Mouse (Mus musculus) neural tube, embryonic 14.5 days (tissue): ENCODE data around the gene 6430548M08Rik. TPM values are rescaled to one million over a fixed set of nuclear protein-coding genes. Genes with fewer than 3 reads are reported as not detected.

ENCODE experiments used
- ATAC-seq: fragments of 200-750 bp; cut with Nextera tagmentation; 2 replicates; pipeline ENCODE4 v1.8.0; 2017; ENCODE audit warnings: low read depth, mild to moderate bottlenecking, moderate TSS enrichment, moderate library complexity
- H3K27ac ChIP-seq: fragments of 300-500 bp; sonication (generic); 2 replicates; pipeline ENCODE4 v1.5.1; 2014; ENCODE audit warnings: low read depth, mild to moderate bottlenecking, control low read depth, low read length, moderate library complexity, mixed read lengths
- H3K27me3 ChIP-seq: fragments of 300-500 bp; sonication (generic); 2 replicates; pipeline ENCODE4 v1.6.1; 2014; ENCODE audit warnings: low read length; ENCODE audit not compliant: control insufficient read depth, insufficient read depth
- H3K36me3 ChIP-seq: fragments of 300-500 bp; sonication (generic); 2 replicates; pipeline ENCODE4 v1.6.1; 2014; ENCODE audit warnings: low read length, mixed read lengths; ENCODE audit not compliant: control insufficient read depth, insufficient read depth
- H3K4me1 ChIP-seq: fragments of 300-500 bp; sonication (generic); 2 replicates; pipeline ENCODE4 v1.6.1; 2014; ENCODE audit warnings: low read length; ENCODE audit not compliant: control insufficient read depth, insufficient read depth
- H3K4me2 ChIP-seq: fragments of 300-500 bp; sonication (generic); 2 replicates; pipeline ENCODE4 v1.6.1; 2014; ENCODE audit warnings: mild to moderate bottlenecking, low read depth, low read length, control low read depth
- H3K4me3 ChIP-seq: fragments of 300-500 bp; sonication (generic); 2 replicates; pipeline ENCODE4 v1.5.1; 2014; ENCODE audit warnings: low read depth, low read length, control low read depth, mixed read lengths
- H3K9ac ChIP-seq: fragments of 300-500 bp; sonication (generic); replicated peaks from 2 replicates; pipeline ENCODE4 v1.6.1; 2014; ENCODE audit warnings: low read depth, mild to moderate bottlenecking, control low read depth, low read length, mixed read lengths
- H3K9me3 ChIP-seq: fragments of 300-500 bp; sonication (generic); 2 replicates; pipeline ENCODE4 v1.6.1; 2016; ENCODE audit warnings: low read length; ENCODE audit not compliant: control insufficient read depth
- WGBS: fragments of 180-500 bp; shearing (Covaris S2); extraction: QIAGEN DNeasy Blood & Tissue Kit; methylation state at CpG from one replicate; pipeline ENCODE4 v1.1.7; 2014; 5-methylcytosine and 5-hydroxymethylcytosine counted together
- polyA plus RNA-seq: library from polyadenylated mRNA; unstranded; fragments of >200 nt; fragmentation: Nextera tagmentation; extraction: Ambion mirVana; gene quantifications from 2 replicates; pipeline ENCODE4 v1.2.1, GENCODE M21; 2014

The 6430548M08Rik gene
- polyA plus RNA-seq, 1 experiment from 2014 or later = 36.9 TPM

DNA sequence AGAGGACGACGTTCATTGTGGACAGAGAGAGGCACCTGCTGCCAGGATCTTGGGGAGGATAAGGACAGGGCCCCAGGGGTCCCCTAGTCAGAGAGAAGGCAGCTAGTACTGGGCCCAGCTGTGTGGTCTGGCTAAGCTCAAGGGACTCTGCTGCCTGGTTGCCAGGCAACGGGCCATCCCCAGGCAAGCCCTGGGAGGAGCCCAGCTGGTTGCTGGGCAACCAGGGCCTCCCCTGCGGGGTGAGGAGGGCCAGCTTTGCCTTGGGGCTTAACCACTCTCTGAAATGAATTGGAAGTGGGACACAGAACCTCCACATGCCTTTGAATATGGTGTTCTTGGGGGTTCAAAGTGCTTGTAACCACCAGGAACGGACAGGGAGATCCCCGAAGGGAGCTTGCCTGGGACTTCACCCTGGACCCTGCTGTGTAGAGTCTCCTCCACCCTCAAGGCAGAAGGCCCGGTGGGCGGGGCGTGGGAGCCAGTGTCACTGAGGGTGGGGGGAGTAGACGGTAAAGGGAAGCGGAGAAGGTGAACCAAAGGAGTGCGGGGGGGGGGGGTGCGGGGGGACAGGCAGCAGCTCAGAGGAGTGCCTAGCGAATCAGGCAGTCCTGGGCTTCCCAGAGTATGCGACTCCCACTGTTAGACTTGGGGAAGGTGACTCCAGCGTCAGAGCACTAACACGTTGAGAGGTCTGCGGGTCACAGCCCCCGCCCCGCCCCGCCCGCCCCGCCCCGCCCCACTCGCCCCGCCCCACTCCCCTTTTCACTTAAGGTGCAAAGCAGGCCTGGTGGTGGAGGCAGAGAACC is 63.6 kb downstream of the 6430548M08Rik start, which contains the start of gene Fam92b:
Gene Fam92b, minus strand, starts transcription at position 149 of the 806 bp plus-strand sequence.
- WGBS = 2% methylated on average over 22 of the region's 26 CpGs
- Histone ChIP-seq H3K4me3 (no peak within 1 kb of the TSS), H3K36me3 (no peaks in the 10 kb centered on the region), H3K27ac (peak within 1 kb of the TSS; percentile 67), H3K9me3 (no peaks in the 10 kb centered on the region), H3K27me3 (peaks cover 4% of the 10 kb centered on the region; the same call in 1 of the 2 replicates), H3K9ac (peak within 1 kb of the TSS; percentile 17), H3K4me1 (peaks cover 23% of the 10 kb centered on the region), H3K4me2 (peak within 1 kb of the TSS; percentile 40)
- peak; percentile 89 for ATAC-seq

DNA sequence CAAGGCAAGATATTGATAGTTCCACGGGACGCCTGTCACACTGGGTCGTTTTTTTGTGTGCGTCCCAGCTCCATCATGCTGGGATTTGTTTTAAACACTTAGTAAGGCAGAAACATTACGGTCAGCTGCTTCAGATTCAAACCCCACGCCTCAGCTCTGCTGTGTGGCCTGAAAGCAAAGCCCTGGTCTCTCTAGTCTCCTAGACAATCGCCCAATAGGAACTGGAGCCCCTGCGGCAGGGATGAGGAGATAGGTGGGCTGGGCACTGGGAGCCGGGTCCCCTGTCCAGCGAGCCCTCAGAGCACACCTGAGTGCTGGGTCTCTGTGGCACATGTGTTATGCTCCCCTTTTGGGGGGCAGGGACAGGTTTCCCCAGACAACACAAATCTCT is 64.2 kb downstream of the 6430548M08Rik start:
- Histone ChIP-seq H3K4me1 (peaks cover 23% of the 10 kb centered on the region), H3K4me2 (no peak overlapping the region), H3K9ac (no peak overlapping the region), H3K9me3 (no peaks in the 10 kb centered on the region), H3K36me3 (no peaks in the 10 kb centered on the region), H3K27me3 (peaks cover 4% of the 10 kb centered on the region; the same call in 1 of the 2 replicates), H3K27ac (peak overlapping the region; percentile 67), H3K4me3 (no peak overlapping the region)
- 3% methylated on average over 10 of the region's 10 CpGs for WGBS
- no peak for ATAC-seq

DNA sequence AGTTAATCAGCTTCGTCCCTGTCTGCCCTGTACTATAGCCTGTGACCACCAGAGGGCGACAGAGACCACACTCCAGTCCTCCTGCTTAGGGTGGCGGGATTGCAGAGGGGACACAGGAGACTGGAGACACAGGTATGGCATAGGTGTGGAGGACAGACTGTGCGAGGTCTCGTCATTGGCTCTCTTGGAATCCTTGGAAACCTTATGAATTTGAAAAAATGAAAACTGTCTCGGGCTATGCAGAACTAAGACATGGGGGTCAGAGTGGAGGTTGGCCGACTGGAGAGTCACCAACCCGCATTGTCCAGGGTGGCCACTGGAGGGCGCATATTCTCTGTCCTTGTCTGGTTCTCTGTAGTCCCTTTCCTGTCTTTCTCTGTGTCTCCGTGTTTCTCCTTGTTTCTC is 65.1 kb downstream of the 6430548M08Rik start:
- peak; percentile 58 for ATAC-seq
- H3K9me3 ChIP-seq = no peaks in the 10 kb centered on the region
- peak overlapping the region; percentile 24; the same call in 1 of the 2 replicates for H3K4me2 ChIP-seq
- no peak overlapping the region for H3K4me3 ChIP-seq
- peaks cover 4% of the 10 kb centered on the region; the same call in 1 of the 2 replicates for H3K27me3 ChIP-seq
- H3K9ac ChIP-seq = no peak overlapping the region
- no peaks in the 10 kb centered on the region for H3K36me3 ChIP-seq
- 0% methylated on average over 10 of the region's 10 CpGs for WGBS
- no peak overlapping the region for H3K27ac ChIP-seq
- H3K4me1 ChIP-seq = peaks cover 23% of the 10 kb centered on the region

DNA sequence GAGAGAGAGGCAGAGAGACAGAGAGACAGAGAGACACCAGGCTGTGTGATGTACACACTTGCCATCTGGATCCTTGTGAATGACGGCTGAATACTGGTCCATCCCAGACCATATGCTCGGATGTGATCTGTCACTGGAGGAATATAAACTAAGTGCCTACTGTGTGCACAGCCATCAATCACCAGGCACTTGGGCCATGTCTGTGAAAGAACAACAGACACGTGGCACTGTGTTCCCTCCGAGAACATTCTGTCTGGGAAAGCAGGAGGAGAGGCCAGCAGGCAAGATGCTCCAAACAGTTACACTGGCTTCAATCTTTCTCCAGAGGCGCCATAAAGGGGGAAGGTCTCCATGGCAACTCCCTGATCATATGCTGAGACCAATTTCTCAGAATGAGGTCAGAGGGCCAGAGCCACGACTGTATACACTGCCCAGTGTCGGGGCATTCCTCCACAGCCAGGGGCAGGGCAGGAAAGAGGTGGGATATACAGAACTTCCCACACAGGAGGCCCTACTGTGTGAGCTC is 66.6 kb downstream of the 6430548M08Rik start:
- Histone ChIP-seq H3K9me3 (no peaks in the 10 kb centered on the region), H3K27ac (no peak overlapping the region), H3K36me3 (no peaks in the 10 kb centered on the region), H3K27me3 (no peaks in the 10 kb centered on the region), H3K4me3 (no peak overlapping the region), H3K9ac (no peak overlapping the region), H3K4me2 (no peak overlapping the region), H3K4me1 (peaks cover 31% of the 10 kb centered on the region)
- WGBS = 20% methylated on average over 7 of the region's 7 CpGs
- no peak for ATAC-seq

DNA sequence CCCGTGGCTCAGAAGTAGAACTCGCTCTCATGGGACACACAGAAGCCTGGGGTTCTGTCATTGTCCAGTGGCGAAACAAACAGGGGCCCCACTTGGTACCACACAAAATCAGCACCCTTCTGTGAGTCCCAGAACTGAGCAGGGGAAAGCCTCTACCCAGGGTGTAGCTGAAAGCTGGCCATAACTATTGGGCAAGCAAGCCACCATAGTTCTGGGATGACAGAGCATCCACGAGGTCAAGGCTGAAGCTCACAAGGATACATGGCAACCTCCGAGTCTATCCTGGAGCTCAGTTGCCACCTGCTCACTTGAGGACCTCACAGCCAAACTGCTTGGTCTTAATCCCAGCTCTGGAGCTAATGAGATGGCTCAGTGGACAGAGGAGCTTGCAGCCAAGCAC is 67.3 kb downstream of the 6430548M08Rik start:
- no peaks in the 10 kb centered on the region for H3K9me3 ChIP-seq
- H3K4me1 ChIP-seq = peaks cover 36% of the 10 kb centered on the region
- WGBS = 93% methylated on average over 5 of the region's 5 CpGs
- H3K27me3 ChIP-seq = no peaks in the 10 kb centered on the region
- no peaks in the 10 kb centered on the region for H3K36me3 ChIP-seq
- H3K4me2 ChIP-seq = no peak overlapping the region
- H3K4me3 ChIP-seq = no peak overlapping the region
- no peak for ATAC-seq
- no peak overlapping the region for H3K27ac ChIP-seq
- no peak overlapping the region for H3K9ac ChIP-seq

GRCm38 (mm10) chr8:120181861-120182414 is 68.0 kb downstream of the 6430548M08Rik start:
- no peaks in the 10 kb centered on the region for H3K27me3 ChIP-seq
- H3K4me3 ChIP-seq = no peak overlapping the region
- no peak overlapping the region for H3K9ac ChIP-seq
- no peaks in the 10 kb centered on the region for H3K9me3 ChIP-seq
- no peaks in the 10 kb centered on the region for H3K36me3 ChIP-seq
- 83% methylated on average over 4 of the region's 4 CpGs for WGBS
- no peak overlapping the region for H3K4me2 ChIP-seq
- H3K4me1 ChIP-seq = peaks cover 35% of the 10 kb centered on the region
- H3K27ac ChIP-seq = no peak overlapping the region
- no peak for ATAC-seq

- no peak overlapping the region for H3K4me2 ChIP-seq
- ATAC-seq = no peak
- H3K27me3 ChIP-seq = no peaks in the 10 kb centered on the region
- 36% methylated on average over 9 of the region's 9 CpGs for WGBS
- no peak overlapping the region; the same call in 1 of the 2 replicates for H3K27ac ChIP-seq
- no peaks in the 10 kb centered on the region for H3K36me3 ChIP-seq
- no peak overlapping the region for H3K9ac ChIP-seq
- H3K4me1 ChIP-seq = peaks cover 19% of the 10 kb centered on the region
- H3K9me3 ChIP-seq = no peaks in the 10 kb centered on the region
- H3K4me3 ChIP-seq = no peak overlapping the region
Measured at GRCm38 (mm10) chr8:120184366-120184765, 70.4 kb downstream of the 6430548M08Rik start.

DNA sequence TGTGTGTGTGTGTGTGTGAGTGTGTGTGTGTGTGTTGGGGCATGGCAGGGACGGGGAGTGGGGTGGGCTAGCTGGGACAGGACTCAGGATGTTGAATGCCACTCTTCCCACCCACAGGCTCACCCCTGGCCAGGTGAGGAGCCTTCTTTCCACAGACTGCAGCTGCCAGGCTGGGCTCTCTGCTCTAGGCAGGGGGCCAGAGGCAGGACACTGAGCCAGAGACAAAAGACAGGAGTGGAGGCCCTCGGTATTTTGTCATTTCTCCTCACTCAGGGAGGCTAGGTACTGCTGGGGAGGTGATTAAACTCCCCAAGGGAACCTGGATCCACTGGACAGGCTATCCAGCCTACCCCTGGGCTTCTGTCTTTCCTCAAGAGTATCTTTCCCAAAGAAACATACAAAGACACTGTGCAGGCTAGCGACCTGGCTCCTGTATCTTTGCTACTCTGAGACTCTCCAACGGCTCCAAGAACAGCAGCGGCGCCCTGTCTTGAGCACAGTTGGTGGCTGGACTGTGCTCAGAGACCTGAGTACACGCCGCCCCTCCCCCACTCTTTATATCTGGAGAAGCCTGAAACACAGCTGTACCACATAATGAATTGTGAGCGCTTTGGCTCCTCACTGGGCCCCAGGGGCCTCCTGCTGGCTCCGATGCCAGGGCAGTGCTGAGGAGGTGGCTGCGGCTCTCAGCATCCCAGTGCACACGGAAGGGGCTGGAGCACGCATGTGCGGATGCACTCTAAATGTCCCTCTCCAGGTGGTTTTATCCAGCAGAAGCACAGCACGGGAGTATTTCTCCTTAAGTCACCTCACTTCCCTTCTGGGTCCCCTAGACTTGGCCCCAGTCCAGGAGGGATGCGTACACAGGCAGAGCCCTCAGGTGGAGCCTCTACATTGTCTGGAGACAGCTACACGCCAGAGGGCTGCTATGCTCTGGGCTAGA is 71.2 kb downstream of the 6430548M08Rik start:
- no peak overlapping the region for H3K4me3 ChIP-seq
- H3K9me3 ChIP-seq = no peaks in the 10 kb centered on the region
- H3K27me3 ChIP-seq = no peaks in the 10 kb centered on the region
- H3K27ac ChIP-seq = peak overlapping the region; percentile 81
- no peaks in the 10 kb centered on the region for H3K36me3 ChIP-seq
- peak overlapping the region; percentile 26 for H3K9ac ChIP-seq
- H3K4me1 ChIP-seq = peaks cover 20% of the 10 kb centered on the region
- peak overlapping the region; percentile 23; the same call in 1 of the 2 replicates for H3K4me2 ChIP-seq
- peak; percentile 63; the same call in 1 of the 2 replicates for ATAC-seq
- 15% methylated on average over 17 of the region's 17 CpGs for WGBS
